Mouse (Mus musculus) left cerebral cortex, adult 9 months (tissue): ENCODE data around the gene Iqcf3.
"Not testable (repeated sequence)": the region's sequence is repeated elsewhere in the genome, so short reads cannot be mapped to it uniquely, and the experiment has no call there.

Source experiments
- DNase-seq, 2 experiments: peaks; one replicate each; pipeline ENCODE4 v3.0.0; 2022; ENCODE audit warnings: low spot score in 2 of 2

Gene Iqcf3

DNA sequence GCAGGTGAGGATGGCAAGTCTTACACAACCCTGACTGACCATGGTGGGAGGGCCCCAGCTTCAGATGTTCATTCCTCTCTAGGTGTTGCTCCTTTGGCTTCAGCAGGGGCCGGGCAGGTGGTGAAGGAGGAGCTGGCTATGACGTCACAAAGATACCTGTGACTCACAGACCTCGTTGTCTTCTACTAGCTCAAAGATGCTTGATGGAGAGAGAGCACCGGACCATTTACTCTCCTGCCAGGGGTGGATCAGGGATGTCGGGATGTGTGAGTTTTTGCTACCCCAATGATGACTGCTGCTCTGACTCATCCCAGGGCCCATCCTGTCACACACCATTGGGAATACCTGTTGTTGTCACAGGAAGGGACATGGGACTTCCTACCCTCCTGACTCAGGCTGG is at the start of gene Iqcf3:
TSS of gene Iqcf3 (minus strand) at position 101 of the 400 bp plus-strand sequence.
- no peak for DNase-seq

DNA sequence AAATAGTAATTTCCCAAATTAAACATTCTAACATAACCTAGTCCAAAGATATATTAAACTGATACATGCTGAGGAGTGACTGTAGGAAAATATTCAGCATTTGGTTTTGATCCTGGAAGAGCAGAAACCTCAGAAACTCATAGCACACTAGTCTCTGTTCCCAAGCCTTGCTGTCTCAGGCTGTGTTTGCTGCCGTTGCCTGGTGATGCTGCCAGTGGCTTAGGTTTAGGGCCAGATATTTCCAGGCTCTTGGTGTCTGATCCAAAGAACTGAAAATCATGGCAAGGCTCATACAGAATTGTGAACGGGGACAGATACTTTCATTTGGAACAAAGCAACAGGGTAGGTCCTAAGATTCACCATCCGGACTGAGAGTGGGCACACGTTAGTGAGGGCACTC is 49.3 kb upstream of the Iqcf3 start:
- no peak for DNase-seq

DNA sequence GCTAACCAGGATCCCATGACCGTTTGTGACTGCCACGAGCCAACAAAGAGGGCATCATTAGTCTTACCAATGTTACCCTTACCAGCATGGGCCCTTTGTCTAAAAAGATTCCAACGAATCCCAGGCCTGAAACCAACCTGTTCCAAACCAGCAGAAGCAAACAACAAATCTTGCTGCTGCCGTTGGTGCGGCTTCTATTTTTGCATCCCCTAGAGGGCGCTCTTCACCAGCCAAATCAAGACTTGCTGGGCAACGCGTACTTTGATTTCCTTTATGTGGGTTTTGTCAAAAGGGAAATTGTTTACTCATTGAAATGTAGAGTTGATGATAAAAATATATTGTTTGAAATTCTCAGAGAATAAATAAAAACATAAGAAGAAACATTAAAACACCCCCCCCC is 39.1 kb upstream of the Iqcf3 start:
- peak in 1 of 2 experiments; percentile 58 for DNase-seq

DNA sequence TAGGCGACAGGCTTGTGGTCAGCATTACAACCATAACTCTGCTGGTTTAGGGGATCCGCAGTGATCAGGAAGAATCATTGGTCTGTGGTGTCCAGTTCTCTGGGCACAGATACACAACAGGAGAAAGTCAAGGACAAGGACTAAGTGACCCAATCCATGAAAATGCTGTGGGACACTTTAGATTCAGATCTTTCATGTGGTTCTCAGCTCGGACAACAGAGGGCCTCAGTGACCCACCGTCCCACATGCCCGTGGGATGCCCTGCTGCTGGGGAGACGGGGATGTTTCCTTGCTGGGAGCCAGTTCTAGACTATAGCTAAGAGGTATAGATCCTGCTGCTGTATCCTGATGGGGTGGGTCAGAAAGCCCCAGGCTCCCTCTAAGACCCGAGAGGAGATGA is 37.0 kb upstream of the Iqcf3 start:
- no peak for DNase-seq

DNA sequence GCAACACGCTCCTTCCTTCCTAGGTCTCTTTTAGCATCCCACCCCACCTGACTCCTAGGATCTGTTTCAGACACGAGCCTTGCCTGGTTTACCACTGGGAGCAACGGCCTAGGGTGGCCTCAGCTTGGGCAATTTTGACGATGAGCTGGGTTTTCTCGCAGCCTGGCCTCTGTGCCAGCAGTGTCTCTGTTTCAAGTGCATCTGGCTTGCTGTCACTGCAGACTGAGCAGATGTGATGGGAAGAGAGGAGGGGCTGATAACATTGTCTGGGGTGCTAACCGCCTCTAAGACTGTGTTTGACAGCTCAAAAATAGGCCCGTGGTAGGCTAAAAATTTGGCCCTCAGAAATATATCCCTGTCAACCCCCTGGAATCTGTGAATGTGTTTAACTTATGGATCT is 34.4 kb upstream of the Iqcf3 start:
- peak in 1 of 2 experiments; percentile 52 for DNase-seq

DNA sequence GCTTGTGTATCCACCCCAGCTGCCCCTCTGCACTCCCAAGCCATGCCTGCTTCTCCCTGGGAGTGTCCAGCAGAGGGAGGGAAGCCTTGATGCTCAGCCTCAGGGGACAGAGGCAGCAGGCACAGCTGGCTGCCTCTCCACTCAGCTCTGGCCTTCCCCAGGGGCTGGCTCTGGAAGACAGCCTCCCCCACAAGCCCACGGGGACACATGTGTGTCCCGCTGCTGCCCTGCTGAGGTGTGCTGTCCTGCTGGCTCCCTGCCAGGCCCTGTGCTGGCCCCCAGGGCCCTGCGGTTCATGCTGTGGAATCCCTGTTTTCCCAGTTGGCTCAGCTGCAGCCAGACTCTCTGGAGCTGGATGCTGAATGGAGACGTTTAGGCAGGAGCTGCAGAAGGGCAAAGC is 34.0 kb upstream of the Iqcf3 start:
- DNase-seq, result not testable (repeated sequence)

DNA sequence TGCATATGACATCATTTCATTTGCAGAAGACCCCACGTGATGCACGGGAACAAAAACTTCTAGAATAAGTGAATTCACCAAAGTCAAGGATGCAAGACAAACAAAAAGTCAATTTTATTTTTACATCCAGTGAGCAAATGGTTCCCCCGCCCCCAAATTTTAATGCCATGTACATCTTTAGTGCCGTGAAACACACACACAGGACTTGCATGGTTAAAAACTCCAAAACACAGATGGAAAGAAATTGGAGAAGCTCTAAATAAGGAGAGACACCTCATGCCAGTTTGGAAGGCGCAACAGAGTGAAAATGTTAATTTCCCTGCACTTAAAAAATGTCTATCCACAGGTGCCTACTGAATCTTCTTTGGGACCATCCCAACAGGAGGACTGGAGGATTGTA is 30.7 kb upstream of the Iqcf3 start:
- no peak for DNase-seq

DNA sequence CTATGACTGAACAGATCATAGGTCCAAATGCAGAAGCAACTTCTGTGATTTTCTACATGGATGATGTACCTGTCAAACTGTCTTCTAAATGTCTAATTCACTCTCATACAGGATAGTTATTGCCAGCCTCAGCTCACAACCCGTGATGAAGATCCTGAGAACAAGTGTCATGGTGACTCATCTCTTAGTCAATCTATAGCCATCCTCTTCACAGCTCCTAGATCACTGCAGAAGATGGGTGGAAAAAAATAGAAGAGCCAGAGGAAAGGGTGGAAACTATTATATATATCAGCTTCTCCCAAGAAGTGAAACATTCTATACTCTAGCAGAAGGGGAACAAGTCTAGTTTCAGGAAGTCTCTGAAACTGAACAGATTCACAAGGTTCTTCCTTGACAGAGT is 21.1 kb upstream of the Iqcf3 start:
- no peak for DNase-seq

DNA sequence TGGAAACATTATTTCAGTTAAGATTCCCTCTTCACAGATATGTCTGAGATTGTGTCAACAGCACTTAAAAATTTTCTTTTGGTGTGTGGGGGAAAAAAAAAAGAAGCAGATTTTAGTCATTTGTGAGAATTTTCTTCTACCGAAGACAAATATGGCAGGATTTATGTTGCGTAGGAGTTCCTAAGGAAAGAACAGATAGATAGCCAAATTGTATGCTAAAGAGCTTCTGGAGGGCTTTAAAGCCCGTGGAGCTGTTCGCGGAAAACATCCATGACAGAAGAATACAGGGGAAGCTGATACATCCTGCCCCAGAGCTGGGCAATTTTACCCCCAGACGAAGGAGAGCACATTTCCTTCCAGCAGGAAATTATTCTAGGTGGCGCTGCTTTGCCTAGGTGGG is 18.6 kb upstream of the Iqcf3 start:
- peak in 1 of 2 experiments; percentile 33 for DNase-seq

DNA sequence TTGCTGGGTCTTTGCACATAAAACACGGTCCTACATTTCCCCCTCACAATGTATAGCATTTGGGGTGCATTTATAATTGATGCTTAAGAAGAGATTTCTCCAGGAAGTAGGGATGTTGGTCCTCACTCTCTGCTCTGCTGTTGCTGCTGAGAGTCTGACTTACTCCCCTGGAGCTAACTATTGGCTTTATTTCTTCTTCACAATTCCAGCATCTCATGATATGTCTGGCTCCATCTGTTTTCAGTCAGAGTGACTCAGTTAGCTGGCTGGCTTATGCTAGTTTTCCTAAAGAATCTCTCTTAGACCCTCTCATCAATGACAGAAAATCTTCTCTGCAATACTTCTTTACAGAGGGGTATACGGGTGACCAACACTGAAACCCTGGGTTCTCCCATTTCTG is 14.7 kb upstream of the Iqcf3 start:
- DNase-seq, result no peak

DNA sequence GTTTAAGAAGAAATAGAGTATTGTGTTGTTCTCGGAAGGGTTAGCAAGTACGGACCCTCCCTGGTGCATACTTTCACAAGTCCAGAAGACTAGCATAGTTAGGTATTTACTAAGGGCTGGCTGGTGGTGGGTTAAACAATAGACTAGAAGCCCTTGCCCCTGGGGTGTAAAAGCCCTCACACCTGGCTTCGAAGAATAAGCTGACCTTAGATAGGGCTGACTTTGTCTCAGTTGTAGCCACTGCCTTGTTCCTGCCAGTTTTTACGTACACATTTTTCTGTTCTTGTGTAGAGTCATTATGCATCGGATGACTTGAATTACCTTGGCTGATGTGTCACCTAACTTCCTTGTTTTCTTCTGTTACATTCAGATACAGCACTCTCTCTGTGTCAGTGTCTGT is 11.9 kb upstream of the Iqcf3 start:
- DNase-seq, result no peak

DNA sequence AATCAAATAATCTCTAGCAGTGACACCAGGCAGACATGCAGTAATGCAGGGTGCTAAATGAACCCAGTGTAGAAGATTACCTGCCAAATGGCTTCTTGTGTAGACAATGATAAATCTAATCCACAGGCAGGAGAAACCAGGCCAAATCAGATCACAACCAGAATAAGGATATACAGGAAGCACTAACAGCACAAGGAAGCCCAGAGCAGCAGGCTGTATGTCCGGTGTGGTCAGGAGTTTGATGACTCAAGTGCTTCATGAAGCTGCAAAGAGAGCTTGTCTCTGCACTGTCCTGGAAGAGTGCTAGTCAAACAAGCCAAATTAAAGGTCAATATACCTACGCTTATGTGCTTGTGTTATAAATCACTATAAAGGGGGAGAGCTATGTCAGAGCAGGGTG is 10.8 kb upstream of the Iqcf3 start:
- DNase-seq, result no peak

DNA sequence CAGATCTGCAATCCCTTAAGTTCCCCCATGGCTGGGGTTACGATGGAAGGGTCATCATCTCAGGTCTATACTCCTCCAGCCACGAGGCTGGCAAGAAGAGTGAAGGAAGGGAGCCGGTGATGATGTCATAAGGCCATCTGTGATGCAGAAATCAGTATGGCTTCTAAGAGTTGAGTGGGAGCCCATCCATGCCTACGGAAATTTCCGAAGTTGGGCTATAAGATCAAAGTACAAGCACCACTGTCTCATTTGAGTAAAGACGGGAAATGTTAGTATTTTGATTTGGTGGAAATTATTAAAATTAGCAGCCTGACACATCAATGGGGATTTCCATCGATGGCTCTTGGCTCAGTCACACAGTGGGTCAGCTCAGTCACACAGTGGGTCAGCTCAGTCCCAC is 9.5 kb upstream of the Iqcf3 start, which contains the start of gene Iqcf4:
TSS of gene Iqcf4 (minus strand) at position 101 of the 400 bp plus-strand sequence.
- DNase-seq, result no peak

DNA sequence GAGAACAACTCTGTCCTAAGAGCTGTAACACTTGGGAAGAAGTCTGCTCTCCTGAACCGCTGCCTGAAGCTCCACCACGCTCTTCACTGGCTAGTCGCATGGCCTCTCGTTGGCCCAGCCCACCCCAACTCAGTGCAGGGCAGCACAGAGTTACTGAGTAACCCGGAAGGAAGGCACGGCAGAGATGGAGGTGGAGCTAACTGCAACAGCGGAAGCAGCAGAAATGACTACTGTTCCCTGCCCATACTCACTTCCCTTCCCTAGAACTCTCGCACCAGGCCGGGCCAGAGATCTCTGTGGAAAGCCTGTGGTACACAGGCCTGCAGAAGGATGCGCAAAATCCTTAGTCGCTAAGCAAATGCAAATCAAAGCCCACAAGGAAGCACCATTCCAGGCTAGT is 5.0 kb upstream of the Iqcf3 start:
- no peak for DNase-seq

DNA sequence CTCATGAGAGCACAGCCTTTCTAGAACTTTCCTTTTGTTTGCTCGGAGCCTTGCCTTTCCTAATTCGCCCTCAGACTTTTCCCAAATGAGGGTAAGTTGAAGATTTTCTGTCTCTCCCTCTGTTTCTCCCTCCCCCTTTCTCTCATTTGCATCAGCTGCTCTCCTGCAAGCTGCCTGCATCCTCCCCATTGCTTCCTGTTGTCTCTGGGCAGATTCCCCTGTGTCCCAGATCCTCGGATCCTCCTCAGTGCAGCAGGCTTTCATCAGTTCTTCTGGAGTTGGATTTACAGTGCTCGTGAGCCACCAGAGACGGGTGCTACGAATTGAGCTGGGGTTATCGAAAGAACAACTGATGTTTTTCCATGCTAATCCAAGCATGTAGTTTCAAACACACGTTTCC is 2.6 kb upstream of the Iqcf3 start:
- DNase-seq, result no peak

DNA sequence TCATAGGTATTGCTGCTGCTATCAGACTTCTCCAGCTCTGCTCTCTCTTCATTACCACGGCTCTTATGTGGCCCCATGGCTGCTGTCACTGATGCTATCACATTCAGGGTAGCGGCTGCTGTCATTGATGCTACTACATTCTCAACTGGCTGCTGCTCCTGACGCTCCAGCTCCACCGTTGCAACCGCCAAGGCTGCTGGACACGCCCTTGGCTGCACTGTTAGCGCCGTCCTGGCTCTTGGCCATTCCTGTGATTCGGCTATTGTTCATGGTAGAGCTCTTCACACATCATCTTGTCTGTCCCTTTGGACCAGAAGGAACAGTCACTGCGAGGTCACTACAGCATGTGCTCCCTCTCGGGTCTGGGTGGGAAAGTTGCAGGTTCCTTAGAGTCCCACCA is 860 bp upstream of the Iqcf3 start:
- DNase-seq, result no peak

DNA sequence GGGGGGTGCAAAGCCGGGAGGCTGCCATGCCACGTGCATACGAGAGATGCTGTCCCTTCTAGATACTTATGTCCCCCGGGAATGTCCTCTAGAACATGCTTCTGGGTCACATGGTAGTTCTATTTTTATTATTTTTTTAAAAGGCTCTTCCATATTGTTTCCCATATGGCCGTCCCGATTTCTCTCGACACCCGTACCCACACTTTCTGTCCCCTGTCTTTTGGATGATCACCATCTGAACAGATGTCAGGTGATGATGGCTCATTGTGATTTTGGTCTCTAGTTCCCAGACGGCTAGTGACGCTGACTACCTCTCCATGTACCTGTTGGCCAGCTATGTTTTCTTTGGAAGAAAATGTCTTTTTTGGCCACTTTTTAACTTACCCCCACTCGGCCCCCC is 26.5 kb downstream of the Iqcf3 start:
- DNase-seq, result peak in 1 of 2 experiments; percentile 56

DNA sequence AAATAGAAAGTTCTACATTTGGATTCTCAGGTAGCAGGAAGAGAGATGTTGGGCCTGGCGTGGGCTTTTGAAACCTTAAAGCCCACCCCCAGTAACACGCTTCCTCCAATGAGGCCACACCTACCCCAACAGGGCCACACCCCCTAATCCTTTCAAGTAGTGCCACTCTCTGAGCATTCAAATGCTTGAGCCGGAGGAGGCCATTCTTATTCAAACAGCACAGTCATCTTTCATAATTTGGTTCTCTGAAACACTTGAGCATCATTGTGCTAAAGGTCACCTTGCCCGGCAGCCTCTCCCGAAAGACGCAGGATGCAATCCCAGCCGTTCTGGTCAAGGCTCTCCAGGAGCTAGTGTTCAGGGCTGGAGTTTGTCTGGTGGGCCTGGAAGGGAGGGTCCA is 27.1 kb downstream of the Iqcf3 start:
- DNase-seq, result no peak

DNA sequence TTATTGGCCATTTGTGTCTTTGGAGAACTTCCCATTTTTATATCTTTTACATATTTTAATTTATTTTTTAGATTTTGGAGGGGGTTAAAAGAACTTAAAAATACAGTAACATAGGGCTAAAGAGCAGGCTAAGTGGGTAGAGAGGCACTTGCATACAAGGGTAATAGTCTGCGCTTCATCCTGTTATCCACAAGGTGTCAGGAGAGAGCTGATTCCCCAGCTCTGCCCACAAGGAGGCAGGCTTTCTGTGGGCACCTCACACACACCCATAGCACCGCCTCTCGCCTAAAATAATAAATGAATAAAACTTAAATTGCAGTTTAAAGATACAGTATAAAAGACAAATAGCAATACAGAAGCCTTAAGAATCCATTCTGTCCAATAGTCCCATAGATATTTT is 29.6 kb downstream of the Iqcf3 start:
- DNase-seq, result peak in 1 of 2 experiments; percentile 27

DNA sequence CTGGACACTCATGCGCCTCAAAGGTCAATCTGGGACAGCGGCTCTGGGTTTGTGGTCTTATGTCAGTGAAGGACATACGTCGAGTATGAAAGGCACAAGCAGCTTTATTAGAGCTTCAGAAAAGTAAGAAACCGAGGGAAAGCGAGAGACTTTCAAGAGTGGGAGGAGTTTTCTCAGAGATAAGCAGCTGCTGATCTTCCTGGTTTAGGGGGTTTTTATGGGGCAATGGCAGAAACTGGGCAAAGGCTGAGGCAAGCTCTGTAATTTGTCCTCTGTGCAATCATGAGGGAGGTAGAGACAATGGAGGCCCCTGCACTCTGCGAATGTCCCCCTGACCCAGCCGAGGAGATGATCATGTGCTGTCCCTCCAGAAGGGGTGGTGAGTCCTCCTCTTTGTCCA is 41.5 kb downstream of the Iqcf3 start:
- no peak for DNase-seq

DNA sequence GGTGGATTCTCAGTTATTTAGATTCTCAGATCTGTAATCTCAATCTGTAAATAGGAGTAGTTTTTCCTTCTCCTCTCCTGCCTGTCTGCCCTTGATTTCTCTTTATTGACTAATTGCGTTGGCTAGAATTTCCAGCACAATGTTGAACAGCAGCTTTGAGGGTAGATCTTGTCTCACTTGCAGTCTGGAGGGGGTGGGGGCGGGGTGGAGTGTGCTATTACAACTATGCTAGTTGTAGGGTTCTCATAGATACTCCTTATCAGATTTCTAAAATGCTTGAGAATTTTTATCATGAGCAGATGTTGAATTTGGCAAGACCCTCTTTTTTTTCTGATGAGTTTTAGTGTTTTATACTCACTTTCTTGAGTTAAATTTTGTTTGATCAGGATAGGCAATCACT is 42.0 kb downstream of the Iqcf3 start:
- DNase-seq, result no peak

DNA sequence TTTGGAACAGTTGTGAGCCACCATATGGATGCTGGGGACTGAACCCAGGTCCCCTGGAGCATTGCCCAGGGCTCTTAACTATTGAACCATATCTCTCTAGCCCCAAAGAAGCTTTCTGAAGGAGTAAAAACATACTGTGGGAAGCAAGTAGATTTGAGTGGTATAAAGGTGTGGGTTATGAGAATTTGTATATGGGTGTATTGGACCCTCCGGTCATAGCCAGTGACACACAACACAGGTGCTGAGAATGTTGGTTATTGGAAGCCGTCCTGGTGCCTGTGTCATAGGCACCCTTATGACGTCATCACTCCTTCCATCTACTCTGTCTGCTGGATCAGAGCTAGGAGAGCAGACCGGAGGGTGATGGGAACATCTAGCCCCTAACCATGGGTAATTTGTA is 47.2 kb downstream of the Iqcf3 start, which contains the start of gene Iqcf5:
TSS of gene Iqcf5 (plus strand) at position 301 of the 400 bp plus-strand sequence.
- no peak for DNase-seq

DNA sequence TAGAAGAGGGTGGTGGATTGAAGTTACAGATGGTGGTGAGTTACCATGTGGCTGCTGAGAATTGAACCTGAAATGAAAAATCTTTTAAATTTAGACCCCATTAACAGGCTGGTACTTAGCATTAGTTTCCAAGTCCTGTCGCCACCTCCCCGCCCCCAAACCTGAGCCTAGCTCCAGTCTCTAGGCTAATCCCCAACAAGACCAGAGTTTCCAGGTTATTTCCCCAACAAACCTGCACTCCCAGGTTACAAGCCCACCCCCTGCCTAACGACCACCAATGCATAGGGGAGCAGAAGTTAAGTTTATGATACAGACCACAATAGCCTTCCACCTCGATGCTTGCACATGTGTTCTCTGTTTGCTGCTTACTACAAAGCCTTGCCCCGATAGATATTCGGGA is 47.9 kb downstream of the Iqcf3 start:
- no peak for DNase-seq

DNA sequence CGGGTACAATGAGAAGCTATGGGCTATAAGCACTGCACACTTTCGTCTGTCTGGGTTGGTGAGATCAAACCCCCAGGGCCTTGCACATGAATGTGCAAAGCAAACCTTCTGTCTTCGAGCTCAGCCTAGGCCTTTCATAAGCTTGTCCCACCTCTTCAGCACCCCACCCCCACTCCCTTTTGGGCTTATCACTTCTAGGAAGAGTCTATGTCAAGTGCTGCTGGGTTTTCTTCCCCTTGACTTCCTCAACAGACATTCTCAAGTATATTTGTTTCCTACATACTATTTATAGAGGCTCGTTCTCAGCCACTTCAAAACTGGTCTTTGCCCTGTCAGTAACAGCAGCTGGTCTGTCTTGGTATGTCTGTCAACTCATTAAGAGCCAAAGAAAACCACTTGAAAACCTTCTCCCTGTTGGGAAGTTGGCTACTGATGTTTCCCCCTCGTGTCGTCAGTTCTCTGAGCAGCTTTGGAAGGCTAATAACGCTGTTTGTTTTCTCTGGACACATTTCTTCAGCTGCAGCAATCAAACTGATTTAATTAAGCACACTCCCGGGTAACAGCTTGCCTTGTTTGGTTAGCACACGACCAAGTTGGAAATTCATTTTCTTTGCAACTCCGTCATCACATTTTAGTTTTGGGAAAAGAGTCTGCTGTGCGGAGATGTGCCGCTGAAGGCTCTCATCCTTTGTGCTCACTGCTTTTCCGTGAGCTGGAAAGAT is 48.5 kb downstream of the Iqcf3 start:
- DNase-seq, result peak in 1 of 2 experiments; percentile 13
